Mouse (Mus musculus): Measurements from ENCODE around the gene Uqcrc1. TPM values are rescaled to one million over a fixed set of nuclear protein-coding genes. Genes with fewer than 3 reads are reported as not detected.

Gene Uqcrc1
- polyA plus RNA-seq, 1 experiment from 2014 or later = 457 TPM

DNA sequence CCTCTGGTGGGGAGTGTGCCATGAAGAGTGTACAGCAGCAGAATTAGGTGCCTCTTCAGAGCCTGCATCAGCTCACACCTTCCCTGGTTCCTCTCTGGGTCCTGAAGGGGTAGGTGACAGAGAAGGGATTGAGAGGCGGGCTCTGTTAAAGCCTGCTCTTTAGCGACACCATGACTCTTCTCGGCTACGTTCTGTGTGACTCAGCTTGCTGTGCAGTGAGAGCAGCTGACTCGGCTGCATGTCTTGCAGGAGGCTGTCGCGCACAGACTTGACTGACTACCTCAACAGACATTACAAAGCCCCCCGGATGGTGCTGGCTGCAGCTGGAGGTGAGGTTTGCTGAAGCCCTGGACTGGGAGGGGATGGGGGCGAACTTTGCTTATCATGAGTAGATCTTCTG is 8.7 kb downstream of the Uqcrc1 start:
- no peak for ATAC-seq (ENCODE audit: insufficient read depth, low FRiP score, low TSS enrichment)
- Histone ChIP-seq H3K4me3 (ENCODE audit: low read depth, low read length) (no peak overlapping the region), H3K27ac (ENCODE audit: low read depth, low read length) (no peak overlapping the region), H3K4me2 (ENCODE audit: low read depth) (no peak overlapping the region), H3K9me3 (ENCODE audit: control insufficient read depth, low read length) (no peaks in the 10 kb centered on the region), H3K4me1 (ENCODE audit: control insufficient read depth, insufficient read depth, low read length) (no peaks in the 10 kb centered on the region), H3K36me3 (ENCODE audit: control insufficient read depth, insufficient read depth, low read length) (peaks cover 23% of the 10 kb centered on the region), H3K9ac (ENCODE audit: low read length) (no peak overlapping the region), H3K27me3 (ENCODE audit: control insufficient read depth, insufficient read depth, low read length) (no peaks in the 10 kb centered on the region)
- no peak for DNase-seq (ENCODE audit: low spot score)
- 89% methylated on average over 9 of the region's 9 CpGs for WGBS

- Histone ChIP-seq H3K4me1 (ENCODE audit: control insufficient read depth, insufficient read depth, low read length) (no peaks in the 10 kb centered on the region), H3K27ac (ENCODE audit: low read depth, low read length) (no peak overlapping the region), H3K36me3 (ENCODE audit: control insufficient read depth, insufficient read depth, low read length) (peaks cover 26% of the 10 kb centered on the region), H3K4me2 (ENCODE audit: low read depth) (no peak overlapping the region), H3K4me3 (ENCODE audit: low read depth, low read length) (no peak overlapping the region), H3K9me3 (ENCODE audit: control insufficient read depth, low read length) (no peaks in the 10 kb centered on the region), H3K27me3 (ENCODE audit: control insufficient read depth, insufficient read depth, low read length) (no peaks in the 10 kb centered on the region), H3K9ac (ENCODE audit: low read length) (no peak overlapping the region)
- no peak for DNase-seq (ENCODE audit: low spot score)
- WGBS = 90% methylated on average over 5 of the region's 5 CpGs
- ATAC-seq (ENCODE audit: insufficient read depth, low FRiP score, low TSS enrichment) = no peak
Measured at GRCm38 (mm10) chr9:108945608-108946007, 9.2 kb downstream of the Uqcrc1 start.

- H3K27ac ChIP-seq (ENCODE audit: low read depth, low read length) = no peak overlapping the region
- H3K9me3 ChIP-seq (ENCODE audit: control insufficient read depth, low read length) = no peaks in the 10 kb centered on the region
- no peak for DNase-seq (ENCODE audit: low spot score)
- WGBS = 78% methylated on average over 13 of the region's 13 CpGs
- H3K9ac ChIP-seq (ENCODE audit: low read length) = no peak overlapping the region; the same call in 1 of the 2 replicates
- no peak overlapping the region for H3K4me3 ChIP-seq (ENCODE audit: low read depth, low read length)
- no peaks in the 10 kb centered on the region for H3K4me1 ChIP-seq (ENCODE audit: control insufficient read depth, insufficient read depth, low read length)
- H3K27me3 ChIP-seq (ENCODE audit: control insufficient read depth, insufficient read depth, low read length) = peaks cover 7% of the 10 kb centered on the region; the same call in 1 of the 2 replicates
- H3K4me2 ChIP-seq (ENCODE audit: low read depth) = no peak overlapping the region
- ATAC-seq (ENCODE audit: insufficient read depth, low FRiP score, low TSS enrichment) = no peak
- H3K36me3 ChIP-seq (ENCODE audit: control insufficient read depth, insufficient read depth, low read length) = peaks cover 20% of the 10 kb centered on the region
Measured at GRCm38 (mm10) chr9:108949231-108949966, 13.0 kb downstream of the Uqcrc1 start.

GRCm38 (mm10) chr9:108949967-108950728 is 13.7 kb downstream of the Uqcrc1 start:
- peaks cover 7% of the 10 kb centered on the region; the same call in 1 of the 2 replicates for H3K27me3 ChIP-seq (ENCODE audit: control insufficient read depth, insufficient read depth, low read length)
- no peak overlapping the region for H3K27ac ChIP-seq (ENCODE audit: low read depth, low read length)
- 86% methylated on average over 9 of the region's 9 CpGs for WGBS
- H3K4me2 ChIP-seq (ENCODE audit: low read depth) = no peak overlapping the region
- no peaks in the 10 kb centered on the region for H3K4me1 ChIP-seq (ENCODE audit: control insufficient read depth, insufficient read depth, low read length)
- no peak for DNase-seq (ENCODE audit: low spot score)
- no peak for ATAC-seq (ENCODE audit: insufficient read depth, low FRiP score, low TSS enrichment)
- no peaks in the 10 kb centered on the region for H3K9me3 ChIP-seq (ENCODE audit: control insufficient read depth, low read length)
- H3K9ac ChIP-seq (ENCODE audit: low read length) = no peak overlapping the region
- no peak overlapping the region for H3K4me3 ChIP-seq (ENCODE audit: low read depth, low read length)
- H3K36me3 ChIP-seq (ENCODE audit: control insufficient read depth, insufficient read depth, low read length) = peaks cover 15% of the 10 kb centered on the region

GRCm38 (mm10) chr9:108953081-108953636 is 16.7 kb downstream of the Uqcrc1 start, which contains the start of gene Col7a1:
Col7a1 (plus strand) TSS chr9:108953586.
- Histone ChIP-seq H3K27ac (ENCODE audit: low read depth, low read length) (no peak within 1 kb of the TSS), H3K9ac (ENCODE audit: low read length) (no peak within 1 kb of the TSS; the same call in 1 of the 2 replicates), H3K4me3 (ENCODE audit: low read depth, low read length) (no peak within 1 kb of the TSS), H3K27me3 (ENCODE audit: control insufficient read depth, insufficient read depth, low read length) (peaks cover 7% of the 10 kb centered on the region; the same call in 1 of the 2 replicates), H3K36me3 (ENCODE audit: control insufficient read depth, insufficient read depth, low read length) (peaks cover 5% of the 10 kb centered on the region), H3K4me1 (ENCODE audit: control insufficient read depth, insufficient read depth, low read length) (no peaks in the 10 kb centered on the region), H3K9me3 (ENCODE audit: control insufficient read depth, low read length) (no peaks in the 10 kb centered on the region), H3K4me2 (ENCODE audit: low read depth) (0 out of 2 replicates have a peak within 1 kb of the TSS, but pooled peaks have one; percentile 19)
- DNase-seq (ENCODE audit: low spot score) (no peak), ATAC-seq (ENCODE audit: insufficient read depth, low FRiP score, low TSS enrichment) (no peak)
- WGBS = 13% methylated on average over 15 of the region's 15 CpGs

GRCm38 (mm10) chr9:108955241-108955640 is 18.8 kb downstream of the Uqcrc1 start:
- peaks cover 1% of the 10 kb centered on the region; the same call in 1 of the 2 replicates for H3K36me3 ChIP-seq (ENCODE audit: control insufficient read depth, insufficient read depth, low read length)
- H3K4me2 ChIP-seq (ENCODE audit: low read depth) = no peak overlapping the region
- 84% methylated on average over 11 of the region's 11 CpGs for WGBS
- H3K4me1 ChIP-seq (ENCODE audit: control insufficient read depth, insufficient read depth, low read length) = no peaks in the 10 kb centered on the region
- no peaks in the 10 kb centered on the region for H3K9me3 ChIP-seq (ENCODE audit: control insufficient read depth, low read length)
- H3K4me3 ChIP-seq (ENCODE audit: low read depth, low read length) = no peak overlapping the region
- H3K27ac ChIP-seq (ENCODE audit: low read depth, low read length) = no peak overlapping the region
- ATAC-seq (ENCODE audit: insufficient read depth, low FRiP score, low TSS enrichment) = no peak
- no peak for DNase-seq (ENCODE audit: low spot score)
- H3K9ac ChIP-seq (ENCODE audit: low read length) = no peak overlapping the region
- H3K27me3 ChIP-seq (ENCODE audit: control insufficient read depth, insufficient read depth, low read length) = peaks cover 7% of the 10 kb centered on the region; the same call in 1 of the 2 replicates

GRCm38 (mm10) chr9:108955846-108956245 is 19.4 kb downstream of the Uqcrc1 start:
- 86% methylated on average over 11 of the region's 11 CpGs for WGBS
- Histone ChIP-seq H3K9me3 (ENCODE audit: control insufficient read depth, low read length) (no peaks in the 10 kb centered on the region), H3K4me2 (ENCODE audit: low read depth) (no peak overlapping the region), H3K4me3 (ENCODE audit: low read depth, low read length) (no peak overlapping the region), H3K4me1 (ENCODE audit: control insufficient read depth, insufficient read depth, low read length) (no peaks in the 10 kb centered on the region), H3K27me3 (ENCODE audit: control insufficient read depth, insufficient read depth, low read length) (peaks cover 7% of the 10 kb centered on the region; the same call in 1 of the 2 replicates), H3K9ac (ENCODE audit: low read length) (no peak overlapping the region), H3K36me3 (ENCODE audit: control insufficient read depth, insufficient read depth, low read length) (no peaks in the 10 kb centered on the region), H3K27ac (ENCODE audit: low read depth, low read length) (no peak overlapping the region)
- ATAC-seq (ENCODE audit: insufficient read depth, low FRiP score, low TSS enrichment) (no peak), DNase-seq (ENCODE audit: low spot score) (no peak)

DNA sequence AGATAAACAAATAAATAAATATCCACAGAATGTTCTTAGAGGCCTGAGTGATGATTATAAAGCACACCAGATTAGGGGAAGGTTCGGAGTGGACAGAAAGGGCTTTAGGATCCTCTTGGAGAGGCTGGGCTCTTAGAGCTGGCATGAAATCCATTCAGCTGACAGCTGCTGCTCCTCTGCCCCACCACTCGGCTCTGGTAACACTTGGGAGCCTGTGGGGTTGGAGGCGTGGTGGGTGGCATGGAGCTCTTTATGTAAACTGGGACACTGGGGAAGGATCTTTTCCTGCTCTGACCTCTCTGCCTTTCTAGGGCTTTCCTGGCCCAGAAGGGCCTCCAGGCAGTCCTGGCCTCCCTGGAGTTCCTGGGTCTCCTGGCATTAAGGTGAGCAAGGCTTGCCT is 27.1 kb downstream of the Uqcrc1 start:
- ATAC-seq (ENCODE audit: insufficient read depth, low FRiP score, low TSS enrichment) = no peak
- Histone ChIP-seq H3K9me3 (ENCODE audit: control insufficient read depth, low read length) (no peaks in the 10 kb centered on the region), H3K9ac (ENCODE audit: low read length) (no peak overlapping the region), H3K27ac (ENCODE audit: low read depth, low read length) (no peak overlapping the region), H3K36me3 (ENCODE audit: control insufficient read depth, insufficient read depth, low read length) (no peaks in the 10 kb centered on the region), H3K4me3 (ENCODE audit: low read depth, low read length) (no peak overlapping the region), H3K4me1 (ENCODE audit: control insufficient read depth, insufficient read depth, low read length) (no peaks in the 10 kb centered on the region), H3K27me3 (ENCODE audit: control insufficient read depth, insufficient read depth, low read length) (no peaks in the 10 kb centered on the region), H3K4me2 (ENCODE audit: low read depth) (no peak overlapping the region)
- 79% methylated on average over 3 of the region's 3 CpGs for WGBS
- DNase-seq (ENCODE audit: low spot score) = no peak
